Mouse (Mus musculus) kidney, postnatal 0 days (tissue): Measurements from ENCODE around the gene Acer2. TPM values are rescaled to one million over a fixed set of nuclear protein-coding genes. Genes with fewer than 3 reads are reported as not detected.
A peak's percentile ranks its signal among the peaks of the same experiment; 100 is the strongest.

Experiments
- ATAC-seq: fragments of 200-750 bp; cut with Nextera tagmentation; replicated peaks from 2 replicates; pipeline ENCODE4 v1.8.0; 2017; ENCODE audit warnings: low read depth, moderate number of reproducible peaks, moderate TSS enrichment, moderate library complexity; ENCODE audit not compliant: low FRiP score
- DNase-seq: peaks from one replicate; pipeline ENCODE4 v3.0.0-alpha.2; 2016; ENCODE audit warnings: low spot score
- H3K27ac ChIP-seq: fragments of 300-500 bp; sonication (generic); 2 replicates; pipeline ENCODE4 v1.5.1; 2014; ENCODE audit warnings: mild to moderate bottlenecking
- H3K27me3 ChIP-seq: fragments of 300-500 bp; sonication (generic); 2 replicates; pipeline ENCODE4 v1.6.1; 2014; ENCODE audit warnings: low read length, mixed read lengths; ENCODE audit not compliant: insufficient read depth
- H3K36me3 ChIP-seq: fragments of 300-500 bp; sonication (generic); 2 replicates; pipeline ENCODE4 v1.6.1; 2014; ENCODE audit warnings: low read length, mixed read lengths; ENCODE audit not compliant: insufficient read depth
- H3K4me1 ChIP-seq: fragments of 300-500 bp; sonication (generic); replicated peaks from 2 replicates; pipeline ENCODE4 v1.6.1; 2014; ENCODE audit warnings: antibody characterized with exemption, low read length, mixed read lengths; ENCODE audit not compliant: insufficient read depth
- H3K4me2 ChIP-seq: fragments of 300-500 bp; sonication (generic); 2 replicates; pipeline ENCODE4 v1.6.1; 2014; ENCODE audit warnings: mild to moderate bottlenecking, low read length, moderate library complexity, mixed read lengths
- H3K4me3 ChIP-seq: fragments of 300-500 bp; sonication (generic); replicated peaks from 2 replicates; pipeline ENCODE4 v1.5.1; 2014; ENCODE audit warnings: low read depth, low read length
- H3K9ac ChIP-seq: fragments of 300-500 bp; sonication (generic); 2 replicates; pipeline ENCODE4 v1.6.1; 2014; ENCODE audit warnings: low read depth, low read length
- H3K9me3 ChIP-seq: fragments of 300-500 bp; sonication (generic); replicated peaks from 2 replicates; pipeline ENCODE4 v1.6.1; 2016; ENCODE audit warnings: low read length, inconsistent platforms, mixed read lengths
- CTCF ChIP-seq: IDR thresholded peaks from 2 replicates; pipeline ENCODE4 v1.5.1; 2016; ENCODE audit warnings: antibody characterized with exemption, low read depth, mild to moderate bottlenecking, moderate library complexity
- WGBS: fragments of 180-500 bp; shearing (Covaris S2); extraction: QIAGEN DNeasy Blood & Tissue Kit; methylation state at CpG from one replicate; pipeline ENCODE4 v1.1.7; 2014; 5-methylcytosine and 5-hydroxymethylcytosine counted together
- polyA plus RNA-seq: library from polyadenylated mRNA; unstranded; fragments of >200 nt; fragmentation: Nextera tagmentation; extraction: Ambion mirVana; gene quantifications from 2 replicates; pipeline ENCODE4 v1.2.1, GENCODE M21; 2015

Acer2 gene
- polyA plus RNA-seq, 1 experiment from 2014 or later, result 55.5 TPM

DNA sequence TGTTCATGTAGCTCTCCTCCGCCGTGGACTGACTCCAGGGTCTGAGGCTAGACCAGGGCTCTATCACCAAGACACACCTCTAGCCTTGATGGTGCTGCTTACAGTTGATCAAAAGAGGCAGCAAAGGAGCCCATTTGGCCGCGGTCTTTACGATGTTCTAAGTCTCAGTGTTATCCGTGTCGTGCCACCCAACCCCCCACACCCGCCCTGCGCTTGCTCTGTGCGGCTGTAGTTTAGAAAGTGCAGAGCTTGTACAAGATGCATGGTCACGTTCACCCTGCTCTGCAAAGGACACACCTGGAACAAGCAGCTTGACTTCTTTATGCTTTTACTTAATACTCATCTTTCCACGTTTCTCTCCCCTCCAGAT, 11.6 kb downstream of the Acer2 start:
- Histone ChIP-seq H3K4me3 (peak overlapping the region; percentile 16), H3K9me3 (no peaks in the 10 kb centered on the region), H3K36me3 (0 out of 2 replicates have a peak, but pooled peaks cover 3% of the 10 kb centered on the region), H3K4me2 (peak overlapping the region; percentile 39), H3K27ac (peak overlapping the region; percentile 68), H3K27me3 (no peaks in the 10 kb centered on the region), H3K4me1 (no peaks in the 10 kb centered on the region), H3K9ac (peak overlapping the region; percentile 13; the same call in 1 of the 2 replicates)
- WGBS, result 38% methylated on average over 12 of the region's 12 CpGs
- DNase-seq (no peak), ATAC-seq (0 out of 2 replicates have a peak, but pooled peaks have one; percentile 16)
- TF ChIP-seq CTCF, result no peak

DNA sequence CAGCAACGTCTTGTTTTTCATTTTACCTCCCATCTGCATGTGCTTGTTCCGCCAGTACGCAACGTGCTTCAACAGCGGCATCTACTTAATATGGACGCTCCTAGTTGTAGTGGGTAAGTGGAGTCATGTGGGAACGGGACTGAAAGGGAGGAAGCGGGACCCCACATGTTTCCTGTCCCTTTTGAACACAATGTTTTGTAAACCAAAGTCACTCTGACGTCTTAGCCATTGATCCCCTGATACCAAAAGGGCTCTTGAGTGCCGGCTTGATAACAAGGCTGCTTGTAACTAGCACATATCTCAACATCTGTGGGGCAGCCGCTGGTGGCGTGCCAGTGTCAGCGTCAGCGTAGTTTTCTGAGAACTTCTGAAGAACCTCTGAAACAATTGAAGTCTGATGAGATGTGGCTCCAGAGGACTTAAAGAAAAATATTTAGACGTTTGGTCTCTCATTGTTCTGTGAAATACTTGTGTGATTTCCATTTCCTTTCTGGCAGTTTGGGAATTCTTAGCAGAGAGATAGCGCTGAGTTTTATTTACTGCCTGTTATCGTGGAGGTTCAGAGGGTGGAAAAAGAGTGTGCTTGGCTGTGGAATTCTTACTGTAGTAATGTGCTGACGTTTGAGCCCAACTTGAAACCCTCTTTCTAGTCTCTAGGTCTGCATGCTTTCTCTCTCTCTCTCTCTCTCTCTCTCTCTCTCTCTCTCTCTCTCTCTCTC, 12.1 kb downstream of the Acer2 start:
- no peak for TF ChIP-seq CTCF
- Histone ChIP-seq H3K9ac (peak overlapping the region; percentile 13; the same call in 1 of the 2 replicates), H3K27ac (peak overlapping the region; percentile 68), H3K27me3 (no peaks in the 10 kb centered on the region), H3K4me2 (peak overlapping the region; percentile 39), H3K4me1 (no peaks in the 10 kb centered on the region), H3K36me3 (0 out of 2 replicates have a peak, but pooled peaks cover 3% of the 10 kb centered on the region), H3K9me3 (no peaks in the 10 kb centered on the region), H3K4me3 (peak overlapping the region; percentile 16)
- DNase-seq (peak; percentile 80), ATAC-seq (no peak; the same call in 1 of the 2 replicates)
- WGBS, result 23% methylated on average over 18 of the region's 18 CpGs

DNA sequence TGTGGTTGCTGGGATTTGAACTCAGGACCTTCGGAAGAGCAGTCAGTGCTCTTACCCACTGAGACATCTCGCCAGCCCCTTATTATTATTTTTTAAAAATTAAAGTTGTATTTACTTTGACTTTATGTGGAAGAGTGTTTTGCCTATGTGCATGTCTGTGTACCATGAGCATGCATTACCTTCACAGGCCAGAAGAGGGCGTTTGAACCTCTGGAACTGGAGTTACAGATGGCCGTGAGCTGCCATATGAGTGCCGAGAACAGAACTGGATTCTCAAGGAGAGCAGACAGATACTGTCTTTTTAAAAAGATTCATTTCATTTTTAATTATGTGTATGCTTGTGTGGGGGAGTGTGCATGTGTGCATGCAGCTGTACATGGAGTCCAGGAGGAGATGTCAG, 13.7 kb downstream of the Acer2 start:
- no peak overlapping the region for H3K4me3 ChIP-seq
- H3K27ac ChIP-seq, result no peak overlapping the region
- ATAC-seq, result no peak
- no peaks in the 10 kb centered on the region for H3K9me3 ChIP-seq
- no peaks in the 10 kb centered on the region for H3K4me1 ChIP-seq
- no peak overlapping the region for H3K4me2 ChIP-seq
- no peaks in the 10 kb centered on the region for H3K27me3 ChIP-seq
- peak; percentile 38; the same call in 1 of the 2 replicates for TF ChIP-seq CTCF
- WGBS, result 78% methylated on average over 5 of the region's 5 CpGs
- no peak for DNase-seq
- H3K36me3 ChIP-seq, result 0 out of 2 replicates have a peak, but pooled peaks cover 3% of the 10 kb centered on the region
- no peak overlapping the region for H3K9ac ChIP-seq

DNA sequence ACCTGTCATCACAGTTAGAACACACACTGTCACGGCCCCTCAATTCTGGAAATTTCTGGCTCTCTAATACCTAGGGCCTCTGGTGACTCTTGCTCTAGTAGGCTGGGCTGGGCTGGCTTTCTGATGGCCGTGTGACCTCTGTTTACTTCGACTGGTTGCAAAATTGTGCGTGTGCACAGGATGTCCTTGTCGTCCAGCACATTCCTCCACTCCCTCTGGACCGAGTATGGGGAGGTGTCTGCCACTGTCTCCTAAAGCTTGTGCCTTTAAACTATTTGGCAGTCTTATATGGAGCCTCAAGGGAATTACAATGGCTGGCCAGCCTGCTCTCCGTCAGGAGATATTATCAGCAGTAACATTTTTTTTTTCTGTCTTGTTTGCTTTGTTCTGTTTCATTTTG, 23.2 kb downstream of the Acer2 start:
- no peak overlapping the region for H3K4me2 ChIP-seq
- H3K9ac ChIP-seq, result no peak overlapping the region
- no peak for ATAC-seq
- no peaks in the 10 kb centered on the region for H3K27me3 ChIP-seq
- no peaks in the 10 kb centered on the region for H3K9me3 ChIP-seq
- H3K36me3 ChIP-seq, result no peaks in the 10 kb centered on the region
- H3K4me3 ChIP-seq, result no peak overlapping the region
- TF ChIP-seq CTCF, result no peak
- 58% methylated on average over 7 of the region's 7 CpGs for WGBS
- H3K27ac ChIP-seq, result peak overlapping the region; percentile 36
- no peak for DNase-seq
- H3K4me1 ChIP-seq, result peaks cover 4% of the 10 kb centered on the region; the same call in 1 of the 2 replicates

DNA sequence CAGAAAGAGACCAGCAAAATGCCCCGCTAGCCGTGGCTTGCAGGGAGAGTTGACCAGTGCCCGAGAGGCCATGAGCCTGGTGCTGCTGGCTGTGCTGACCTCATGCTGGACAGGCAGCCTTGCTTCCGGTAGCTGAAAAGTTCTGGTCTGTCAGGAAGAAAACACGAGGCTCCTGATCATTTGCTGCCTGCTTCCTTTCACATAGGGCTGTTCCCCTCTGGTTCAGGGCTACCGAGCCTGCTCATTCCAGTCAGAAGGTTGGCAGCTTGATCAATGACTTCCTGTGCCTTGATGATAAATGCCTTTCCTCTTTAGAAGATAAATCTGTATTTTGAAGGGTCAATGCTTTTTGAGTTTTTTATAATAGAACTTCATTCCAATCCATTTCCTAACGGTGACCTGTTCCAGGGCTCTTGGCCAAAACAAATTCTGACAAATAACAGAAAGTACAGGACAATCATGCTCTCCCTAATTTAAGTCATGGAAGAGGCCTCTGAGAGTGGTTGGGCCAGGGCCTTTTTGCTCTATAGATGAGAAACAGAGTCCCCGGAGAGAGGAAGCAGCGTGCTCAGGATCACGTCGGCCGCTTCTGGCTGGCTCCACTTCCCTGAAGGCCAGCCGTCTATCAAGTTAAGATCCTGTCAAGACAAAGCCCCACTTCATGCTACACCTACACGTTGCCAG, 24.7 kb downstream of the Acer2 start:
- Histone ChIP-seq H3K4me3 (no peak overlapping the region), H3K9ac (no peak overlapping the region), H3K4me1 (peaks cover 4% of the 10 kb centered on the region; the same call in 1 of the 2 replicates), H3K27ac (peak overlapping the region; percentile 71), H3K4me2 (no peak overlapping the region), H3K9me3 (no peaks in the 10 kb centered on the region), H3K36me3 (no peaks in the 10 kb centered on the region), H3K27me3 (no peaks in the 10 kb centered on the region)
- 21% methylated on average over 14 of the region's 14 CpGs for WGBS
- DNase-seq (peak; percentile 89), ATAC-seq (peak; percentile 76)
- TF ChIP-seq CTCF, result no peak

DNA sequence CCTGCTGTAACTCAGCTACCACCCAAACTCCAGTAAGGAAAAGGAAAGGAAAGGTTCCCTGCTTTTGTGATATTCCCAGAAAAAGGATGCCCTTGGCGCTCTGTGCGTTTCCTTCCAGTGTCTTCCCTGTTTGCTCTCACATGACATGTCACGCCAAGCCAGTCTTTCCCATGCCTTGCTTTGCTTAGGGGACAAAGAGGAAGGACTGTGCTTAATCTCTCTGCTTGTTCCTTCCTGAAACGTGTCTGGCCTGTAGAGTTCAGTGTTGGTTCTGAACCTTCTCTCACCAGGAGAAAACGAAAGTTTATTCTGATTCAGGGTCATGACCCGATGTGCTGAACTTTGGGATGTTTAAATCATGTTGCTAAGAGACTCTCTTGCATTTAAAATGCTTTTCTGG, 28.2 kb downstream of the Acer2 start:
- H3K4me2 ChIP-seq, result no peak overlapping the region
- peak overlapping the region; percentile 36; the same call in 1 of the 2 replicates for H3K27ac ChIP-seq
- no peak overlapping the region for H3K4me3 ChIP-seq
- peaks cover 4% of the 10 kb centered on the region; the same call in 1 of the 2 replicates for H3K4me1 ChIP-seq
- ATAC-seq (no peak), DNase-seq (peak; percentile 60)
- no peaks in the 10 kb centered on the region for H3K9me3 ChIP-seq
- H3K36me3 ChIP-seq, result no peaks in the 10 kb centered on the region
- TF ChIP-seq CTCF, result no peak
- H3K9ac ChIP-seq, result no peak overlapping the region
- no peaks in the 10 kb centered on the region for H3K27me3 ChIP-seq
- 58% methylated on average over 6 of the region's 6 CpGs for WGBS
